Mouse (Mus musculus) cerebellum, adult 18-20 months (tissue): Measurements from ENCODE around the gene Ndufa7.
"Not testable (repeated sequence)": the region's sequence is repeated elsewhere in the genome, so short reads cannot be mapped to it uniquely, and the experiment has no call there.

ENCODE experiments used
- DNase-seq, 2 experiments: peaks; one replicate each; pipeline ENCODE4 v3.0.0; 2021

Ndufa7 gene

DNA sequence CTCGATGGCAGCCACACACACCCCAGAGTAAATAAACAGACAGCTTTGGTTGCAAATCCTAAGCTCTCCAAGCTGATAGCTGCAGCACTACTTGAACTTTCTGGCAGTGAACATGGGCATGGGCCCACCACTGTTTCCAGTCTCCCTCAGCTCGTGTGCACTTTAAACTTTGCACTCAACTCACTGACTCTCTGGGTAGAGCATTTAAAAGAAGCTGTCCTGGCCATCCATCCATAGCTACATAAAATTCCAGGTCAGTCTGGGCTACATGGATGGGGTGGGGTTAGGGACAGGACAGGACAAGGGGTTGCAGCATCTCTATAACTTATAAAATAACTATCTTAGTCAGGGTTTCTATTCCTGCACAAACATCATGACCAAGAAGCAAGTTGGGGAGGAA, 63.4 kb downstream of the Ndufa7 start:
- not testable (repeated sequence) for DNase-seq
